Mouse (Mus musculus) embryonic facial prominence, embryonic 14.5 days (tissue): ENCODE data around the gene Stox2. TPM values are rescaled to one million over a fixed set of nuclear protein-coding genes. Genes with fewer than 3 reads are reported as not detected.

Experiments
- ATAC-seq: fragments of 200-750 bp; cut with Nextera tagmentation; 2 replicates; pipeline ENCODE4 v1.8.0; 2017; ENCODE audit warnings: low read depth, moderate number of reproducible peaks, moderate TSS enrichment
- DNase-seq: peaks from one replicate; pipeline ENCODE4 v3.0.0-alpha.2; 2015; ENCODE audit warnings: low spot score
- H3K27ac ChIP-seq: fragments of 300-500 bp; sonication (generic); replicated peaks from 2 replicates; pipeline ENCODE4 v1.5.1; 2014; ENCODE audit warnings: low read depth, mild to moderate bottlenecking, low read length, moderate library complexity
- H3K27me3 ChIP-seq: fragments of 300-500 bp; sonication (generic); replicated peaks from 2 replicates; pipeline ENCODE4 v1.6.1; 2014; ENCODE audit warnings: low read length; ENCODE audit not compliant: control insufficient read depth, insufficient read depth
- H3K36me3 ChIP-seq: fragments of 300-500 bp; sonication (generic); 2 replicates; pipeline ENCODE4 v1.6.1; 2014; ENCODE audit warnings: low read length, mixed read lengths; ENCODE audit not compliant: control insufficient read depth, insufficient read depth
- H3K4me1 ChIP-seq: fragments of 300-500 bp; sonication (generic); 2 replicates; pipeline ENCODE4 v1.6.1; 2014; ENCODE audit warnings: antibody characterized with exemption, low read length; ENCODE audit not compliant: control insufficient read depth, insufficient read depth
- H3K4me2 ChIP-seq: fragments of 300-500 bp; sonication (generic); 2 replicates; pipeline ENCODE4 v1.6.1; 2014; ENCODE audit warnings: low read depth, mild to moderate bottlenecking, low read length, moderate library complexity, mixed read lengths
- H3K4me3 ChIP-seq: fragments of 300-500 bp; sonication (generic); 2 replicates; pipeline ENCODE4 v1.5.1; 2014; ENCODE audit warnings: low read depth, mild to moderate bottlenecking, low read length
- H3K9ac ChIP-seq: fragments of 300-500 bp; sonication (generic); 2 replicates; pipeline ENCODE4 v1.6.1; 2014; ENCODE audit warnings: low read depth, mild to moderate bottlenecking, low read length, moderate library complexity, mixed read lengths
- H3K9me3 ChIP-seq: fragments of 300-500 bp; sonication (generic); 2 replicates; pipeline ENCODE4 v1.6.1; 2016; ENCODE audit warnings: low read length; ENCODE audit not compliant: control insufficient read depth
- WGBS: fragments of 180-500 bp; shearing (Covaris S2); extraction: QIAGEN DNeasy Blood & Tissue Kit; methylation state at CpG from one replicate; pipeline ENCODE4 v1.1.7; 2014; 5-methylcytosine and 5-hydroxymethylcytosine counted together
- polyA plus RNA-seq: library from polyadenylated mRNA; unstranded; fragments of >200 nt; fragmentation: Nextera tagmentation; extraction: Ambion mirVana; gene quantifications from 2 replicates; pipeline ENCODE4 v1.2.1, GENCODE M21; 2014

Stox2 gene
- polyA plus RNA-seq, 1 experiment from 2014 or later: 14.2 TPM

DNA sequence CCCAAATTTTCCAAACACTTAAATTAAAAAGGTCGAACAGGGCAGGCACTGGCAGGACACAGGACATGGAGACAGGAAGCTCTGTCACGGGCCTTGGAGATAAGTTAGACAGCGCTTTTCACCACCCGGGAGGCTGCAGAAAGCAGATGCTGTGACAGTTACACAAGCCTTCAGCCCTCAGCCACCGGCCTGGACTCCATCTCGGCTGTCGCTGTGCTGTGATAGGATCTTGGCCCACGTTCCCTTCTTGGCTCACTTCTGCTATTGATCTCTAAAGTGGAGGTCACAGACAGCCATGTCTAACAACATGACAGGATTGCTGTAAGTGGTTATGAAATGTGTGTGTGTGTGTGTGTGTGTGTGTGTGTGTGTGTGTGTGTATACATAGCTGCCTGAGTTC, 82.9 kb downstream of the Stox2 start:
- DNase-seq (peak; percentile 45), ATAC-seq (no peak)
- Histone ChIP-seq H3K4me2 (no peak overlapping the region), H3K4me3 (no peak overlapping the region), H3K27ac (no peak overlapping the region), H3K9ac (no peak overlapping the region), H3K9me3 (peaks cover 4% of the 10 kb centered on the region; the same call in 1 of the 2 replicates), H3K4me1 (no peaks in the 10 kb centered on the region), H3K36me3 (no peaks in the 10 kb centered on the region), H3K27me3 (no peaks in the 10 kb centered on the region)
- WGBS: 24% methylated on average over 8 of the region's 8 CpGs

DNA sequence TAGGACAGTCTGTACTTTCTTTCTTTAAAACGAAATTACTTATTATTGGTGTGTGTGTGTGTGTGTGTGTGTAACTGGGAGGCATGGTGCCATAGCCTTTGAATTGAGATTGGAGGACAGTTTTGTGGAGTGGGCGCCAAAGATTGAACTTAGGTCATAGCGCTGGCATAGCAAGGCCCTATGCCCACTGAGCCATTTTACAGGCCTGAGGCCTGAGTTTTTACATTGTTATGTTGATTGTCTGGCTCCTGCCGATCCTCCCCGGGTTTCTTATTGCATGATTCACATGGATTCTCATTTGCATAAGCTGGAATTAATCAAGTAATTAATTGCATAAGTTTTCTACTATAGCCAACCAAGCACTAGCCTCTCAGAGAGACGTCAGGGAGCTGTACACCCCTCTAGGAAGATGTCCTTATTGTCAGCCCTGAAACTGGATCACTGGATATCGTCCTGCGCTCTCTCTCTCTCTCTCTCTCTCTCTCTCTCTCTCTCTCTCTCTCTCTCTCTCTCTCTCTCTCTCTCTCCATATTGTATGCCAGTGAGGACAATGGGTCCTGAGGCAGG, 90.7 kb downstream of the Stox2 start:
- no peak for DNase-seq
- 76% methylated on average over 8 of the region's 8 CpGs for WGBS
- H3K4me1 ChIP-seq: peaks cover 26% of the 10 kb centered on the region
- H3K27ac ChIP-seq: no peak overlapping the region
- ATAC-seq: no peak
- no peak overlapping the region for H3K4me3 ChIP-seq
- no peaks in the 10 kb centered on the region for H3K9me3 ChIP-seq
- H3K9ac ChIP-seq: no peak overlapping the region
- no peaks in the 10 kb centered on the region for H3K27me3 ChIP-seq
- no peak overlapping the region for H3K4me2 ChIP-seq
- H3K36me3 ChIP-seq: no peaks in the 10 kb centered on the region

DNA sequence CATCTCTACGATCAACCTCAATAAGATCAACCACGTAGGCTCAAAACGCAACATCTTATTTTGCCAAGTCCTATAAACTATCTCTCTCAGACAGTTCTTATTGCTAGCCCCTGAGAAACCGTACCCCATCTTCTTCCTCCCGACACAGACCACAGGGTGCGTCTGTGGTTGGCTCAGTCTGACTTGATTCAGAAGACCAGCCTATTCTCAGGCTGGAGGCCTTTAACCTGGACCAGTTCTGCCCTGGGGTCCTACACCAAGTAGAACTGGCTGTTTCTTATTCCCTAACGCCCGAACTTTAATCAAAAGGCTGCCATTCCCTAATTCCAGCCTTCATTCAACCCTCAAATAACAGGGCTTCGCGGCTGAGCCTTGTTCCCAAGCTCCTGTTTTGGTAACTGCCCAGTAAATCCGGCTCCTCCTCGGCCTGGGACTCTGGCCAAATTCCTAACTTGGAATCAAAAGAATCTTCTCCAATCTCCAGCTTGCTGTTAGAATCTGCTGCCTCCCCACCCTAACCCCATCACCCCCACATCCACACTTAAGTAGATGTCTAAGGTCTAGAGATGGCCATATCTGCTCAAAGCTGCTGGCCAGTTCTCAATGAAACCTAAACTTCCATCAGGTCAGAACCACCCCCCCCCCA, 91.5 kb downstream of the Stox2 start:
- DNase-seq: peak; percentile 87
- 50% methylated on average over 12 of the region's 12 CpGs for WGBS
- no peak overlapping the region for H3K27ac ChIP-seq
- no peaks in the 10 kb centered on the region for H3K27me3 ChIP-seq
- H3K4me2 ChIP-seq: no peak overlapping the region
- H3K9me3 ChIP-seq: no peaks in the 10 kb centered on the region
- no peak overlapping the region for H3K9ac ChIP-seq
- H3K36me3 ChIP-seq: no peaks in the 10 kb centered on the region
- no peak overlapping the region for H3K4me3 ChIP-seq
- ATAC-seq: peak; percentile 72; the same call in 1 of the 2 replicates
- peaks cover 28% of the 10 kb centered on the region for H3K4me1 ChIP-seq

DNA sequence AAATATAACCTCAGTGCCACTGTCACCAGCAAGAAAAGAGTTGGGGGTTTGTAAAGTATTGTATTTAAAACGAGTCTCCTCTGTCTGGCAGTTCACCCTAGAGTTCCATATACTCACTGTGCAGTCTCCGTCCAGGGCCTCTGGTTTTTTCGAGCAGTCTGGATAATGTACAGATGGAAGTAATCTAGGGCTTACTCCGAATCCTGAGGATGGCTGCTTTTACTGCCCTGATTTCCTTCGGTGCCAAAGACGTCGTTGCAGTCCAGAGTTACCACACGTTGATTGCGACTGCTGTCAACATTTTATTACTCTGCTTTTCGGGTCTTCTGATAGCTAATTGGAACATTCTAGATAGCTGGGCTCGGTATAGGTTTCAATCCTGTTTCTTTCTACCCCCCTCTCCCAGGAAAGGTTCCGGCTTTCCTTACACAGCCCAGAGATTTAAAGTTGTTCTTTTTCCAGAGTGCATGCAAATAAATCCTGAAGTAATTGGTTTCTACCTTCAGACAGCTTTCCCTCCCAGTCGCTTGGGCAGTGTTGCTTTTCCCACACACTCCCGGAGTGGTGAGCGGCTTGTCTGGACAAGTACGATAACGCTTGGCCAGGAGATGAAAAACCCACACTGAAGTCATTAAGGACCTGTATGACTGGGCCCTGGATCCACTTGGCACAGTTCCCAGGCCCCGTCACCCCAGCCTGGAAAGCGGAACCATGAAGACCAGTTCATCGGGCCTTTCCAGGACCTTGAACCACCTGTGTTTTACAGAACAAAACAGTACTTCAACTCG, 94.1 kb downstream of the Stox2 start:
- Histone ChIP-seq H3K4me1 (peaks cover 41% of the 10 kb centered on the region), H3K9ac (no peak overlapping the region), H3K4me3 (peak overlapping the region; percentile 10; the same call in 1 of the 2 replicates), H3K36me3 (no peaks in the 10 kb centered on the region), H3K9me3 (no peaks in the 10 kb centered on the region), H3K4me2 (peak overlapping the region; percentile 44), H3K27me3 (no peaks in the 10 kb centered on the region), H3K27ac (peak overlapping the region; percentile 56)
- peak; percentile 70 for DNase-seq
- 23% methylated on average over 21 of the region's 21 CpGs for WGBS
- peak; percentile 58 for ATAC-seq

DNA sequence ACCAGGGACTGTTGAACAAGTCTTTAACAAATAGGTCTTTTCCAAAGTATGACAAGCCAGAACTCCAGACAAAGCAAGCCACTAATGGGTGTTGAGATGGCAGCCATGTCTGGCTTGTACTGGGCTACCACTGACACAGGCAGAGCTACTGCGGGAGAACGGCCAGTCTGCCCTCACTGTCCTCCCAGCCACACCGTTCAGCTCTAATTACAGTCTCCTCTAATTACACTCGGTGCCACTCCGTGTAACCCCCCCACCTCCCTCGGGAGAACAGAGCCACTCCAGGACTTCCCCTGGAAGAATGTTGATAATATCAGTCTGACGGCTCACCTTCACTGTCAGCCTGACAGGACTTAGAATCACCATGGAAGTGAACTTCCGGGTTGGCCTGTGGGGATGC, 97.1 kb downstream of the Stox2 start:
- H3K27me3 ChIP-seq: no peaks in the 10 kb centered on the region
- H3K9ac ChIP-seq: no peak overlapping the region
- WGBS: 27% methylated on average over 8 of the region's 8 CpGs
- no peak for ATAC-seq
- no peak overlapping the region for H3K27ac ChIP-seq
- peaks cover 37% of the 10 kb centered on the region for H3K4me1 ChIP-seq
- H3K4me2 ChIP-seq: no peak overlapping the region
- no peaks in the 10 kb centered on the region for H3K9me3 ChIP-seq
- no peak overlapping the region for H3K4me3 ChIP-seq
- no peak for DNase-seq
- no peaks in the 10 kb centered on the region for H3K36me3 ChIP-seq

DNA sequence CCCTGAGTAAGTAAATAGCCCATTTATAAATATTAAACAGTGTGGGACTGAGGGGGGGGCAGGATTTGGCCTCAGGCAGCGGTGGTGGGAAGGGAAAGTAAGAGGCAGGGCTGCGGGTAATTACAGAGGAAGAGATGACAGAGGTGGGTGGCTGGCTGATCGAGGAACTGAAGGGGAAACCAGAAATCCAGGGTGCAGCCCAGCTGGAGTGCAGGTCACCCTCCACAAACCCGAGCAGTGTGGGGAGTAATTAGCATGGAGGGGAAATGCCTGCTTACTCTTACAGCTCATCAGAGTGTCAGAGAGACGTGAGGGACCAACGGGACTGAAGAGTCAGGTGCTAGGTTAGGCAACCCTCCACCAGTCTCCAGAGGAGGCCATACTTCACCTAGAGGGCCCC, 98.4 kb downstream of the Stox2 start:
- H3K27ac ChIP-seq: no peak overlapping the region
- 18% methylated on average over 5 of the region's 6 CpGs for WGBS
- H3K9ac ChIP-seq: no peak overlapping the region
- H3K4me3 ChIP-seq: no peak overlapping the region
- H3K4me1 ChIP-seq: peaks cover 33% of the 10 kb centered on the region
- no peak for DNase-seq
- H3K36me3 ChIP-seq: no peaks in the 10 kb centered on the region
- no peak for ATAC-seq
- H3K9me3 ChIP-seq: no peaks in the 10 kb centered on the region
- no peak overlapping the region for H3K4me2 ChIP-seq
- H3K27me3 ChIP-seq: no peaks in the 10 kb centered on the region

DNA sequence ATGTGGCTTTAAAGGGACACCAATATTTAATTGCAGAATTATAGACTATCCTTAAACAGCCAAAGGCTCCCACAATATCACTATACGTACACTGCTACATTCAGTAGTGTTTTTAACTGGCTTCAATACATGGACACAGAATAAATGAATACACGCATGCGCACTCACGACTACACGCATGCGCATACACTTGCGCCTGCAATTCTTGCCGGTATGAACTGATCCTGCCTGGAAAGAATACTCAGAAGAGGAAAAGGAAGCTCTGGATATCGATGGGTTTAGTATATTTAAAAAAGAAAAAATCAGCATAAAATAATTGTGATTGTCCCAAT, 100.4 kb downstream of the Stox2 start:
- WGBS: 80% methylated on average over 9 of the region's 9 CpGs
- H3K27me3 ChIP-seq: no peaks in the 10 kb centered on the region
- no peak overlapping the region for H3K4me2 ChIP-seq
- H3K4me1 ChIP-seq: peaks cover 29% of the 10 kb centered on the region
- H3K36me3 ChIP-seq: no peaks in the 10 kb centered on the region
- peak; percentile 28; the same call in 1 of the 2 replicates for ATAC-seq
- H3K4me3 ChIP-seq: no peak overlapping the region
- DNase-seq: no peak
- no peak overlapping the region for H3K9ac ChIP-seq
- no peak overlapping the region for H3K27ac ChIP-seq
- no peaks in the 10 kb centered on the region for H3K9me3 ChIP-seq

DNA sequence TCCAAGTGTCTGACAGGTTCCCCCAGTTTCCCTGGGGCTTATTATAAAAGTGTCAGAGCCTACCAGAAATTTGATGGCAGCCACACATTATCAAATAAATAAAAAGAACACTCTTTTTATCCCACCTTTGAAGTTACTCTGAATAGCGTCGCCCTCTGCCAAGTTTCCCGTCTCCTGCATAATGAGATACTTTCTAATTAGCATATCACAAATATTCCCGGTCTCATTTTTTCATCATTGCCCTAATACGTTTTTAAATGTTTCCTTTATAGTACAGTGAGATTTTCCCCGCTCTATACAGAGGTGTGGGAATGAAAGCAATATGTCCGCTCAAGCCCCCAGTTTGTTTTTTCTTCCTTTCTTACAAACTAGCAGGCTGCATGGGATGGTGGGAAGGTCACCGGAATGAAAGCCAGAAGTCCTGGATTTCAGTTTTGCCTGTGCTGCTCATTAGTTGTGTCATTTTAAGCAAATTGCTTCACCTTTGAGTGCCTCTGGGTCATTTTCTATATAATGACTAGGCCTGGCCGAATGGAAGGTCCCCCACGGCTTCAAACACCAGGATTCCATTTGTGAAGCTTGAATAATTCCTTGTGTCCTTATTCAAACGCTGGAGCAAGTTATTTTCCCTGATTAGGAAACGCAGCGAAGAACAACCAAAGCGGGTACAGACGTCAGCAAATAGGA, 100.9 kb downstream of the Stox2 start:
- Histone ChIP-seq H3K4me3 (no peak overlapping the region), H3K4me1 (peaks cover 23% of the 10 kb centered on the region), H3K9me3 (no peaks in the 10 kb centered on the region), H3K27me3 (no peaks in the 10 kb centered on the region), H3K9ac (no peak overlapping the region), H3K4me2 (peak overlapping the region; percentile 23; the same call in 1 of the 2 replicates), H3K27ac (no peak overlapping the region), H3K36me3 (no peaks in the 10 kb centered on the region)
- ATAC-seq (peak; percentile 17; the same call in 1 of the 2 replicates), DNase-seq (peak; percentile 68)
- 24% methylated on average over 15 of the region's 15 CpGs for WGBS
